Comparison of ENCODE assay signal across 8 mouse cellular contexts in the genomic region with DNA sequence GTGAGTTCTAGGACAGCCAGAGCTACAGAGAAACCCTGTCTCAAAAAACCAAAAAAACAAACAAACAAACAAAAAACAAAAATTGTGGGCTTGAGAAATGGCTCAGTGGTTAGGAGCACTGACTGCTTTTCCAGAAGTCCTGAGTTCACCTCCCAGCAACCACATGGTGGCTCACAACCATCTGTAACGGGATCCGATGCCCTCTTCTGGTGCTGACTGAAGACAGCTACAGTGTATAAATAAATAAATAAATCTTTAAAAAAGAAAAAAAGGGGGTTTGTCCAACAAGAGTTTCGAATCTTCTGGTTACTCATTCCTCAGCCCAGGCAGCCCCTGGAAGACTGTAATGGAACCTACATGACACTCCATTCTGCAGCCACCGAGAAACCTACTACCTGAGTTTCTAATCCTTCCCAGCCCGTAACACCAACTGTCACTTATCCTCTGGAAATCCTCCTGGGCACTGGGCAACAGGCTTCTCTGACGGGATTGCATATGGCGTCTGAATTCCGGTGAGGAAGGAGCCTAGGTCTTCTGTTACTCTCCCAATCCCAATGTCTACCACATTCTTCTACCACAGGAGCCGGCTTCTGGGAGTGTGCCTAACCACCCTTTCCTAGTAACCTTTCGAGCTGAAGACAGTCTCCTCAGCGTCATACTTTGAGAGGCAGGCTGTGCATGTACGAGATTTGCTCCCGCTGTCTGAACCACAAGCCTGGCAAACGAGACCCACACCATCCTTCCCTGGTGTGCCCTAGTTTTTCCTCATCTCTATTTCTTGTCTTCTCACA. TPM values are rescaled to one million over a fixed set of nuclear protein-coding genes. Genes with fewer than 3 reads are reported as not detected.
DNase-seq lines count a peak whose midpoint lies in the region; ATAC-seq and TF ChIP-seq lines count a peak whose summit lies in the region.

No protein-coding gene starts in this region.

- intact Hi-C loops in heart, postnatal 14 days (cut with DNase I) = no loop called here

- H3K9ac ChIP-seq in forebrain, embryonic 12.5 days = peak overlapping the region; percentile 85
- peak overlapping the region; percentile 96 for H3K9ac ChIP-seq in liver, embryonic 14.5 days (replicated peaks)

- no peak for DNase-seq in heart, embryonic 10.5 days (ENCODE audit: low spot score)
- DNase-seq in heart, postnatal 14 days = no peak
- no peak for DNase-seq in liver, embryonic 14.5 days (ENCODE audit: low read depth in 3 of 3, low spot score in 3 of 3)
- no peak for DNase-seq in thymus, postnatal 4 days
- no peak for DNase-seq in left cerebral cortex, adult 18-20 months (ENCODE audit: low spot score in 2 of 2)
- DNase-seq in embryo, embryonic 10 days (ENCODE audit: low spot score) = no peak

- H3K36me3 ChIP-seq in heart, embryonic 10.5 days = peaks cover 44% of the 10 kb centered on the region
- H3K36me3 ChIP-seq in C2C12 (ENCODE audit: control insufficient read depth, insufficient read depth) = peaks cover 28% of the 10 kb centered on the region
- peaks cover 44% of the 10 kb centered on the region for H3K36me3 ChIP-seq in forebrain, embryonic 12.5 days (replicated peaks)
- peaks cover 7% of the 10 kb centered on the region for H3K36me3 ChIP-seq in liver, embryonic 14.5 days (replicated peaks; ENCODE audit: control insufficient read depth, insufficient read depth, low read depth)

- peak overlapping the region; percentile 92 for H3K4me3 ChIP-seq in heart, embryonic 10.5 days
- peak overlapping the region; percentile 79 for H3K4me3 ChIP-seq in C2C12 (ENCODE audit: insufficient read depth, poor library complexity, severe bottlenecking)
- peak overlapping the region; percentile 77 for H3K4me3 ChIP-seq in forebrain, embryonic 12.5 days (replicated peaks)
- H3K4me3 ChIP-seq in liver, embryonic 14.5 days (ENCODE audit: insufficient read depth in 1 of 2, low read depth in 2 of 2, low read length in 2 of 2) = peak overlapping the region; percentile 72 to 73

- no peaks in the 10 kb centered on the region for H3K27me3 ChIP-seq in heart, embryonic 10.5 days (ENCODE audit: insufficient read depth, poor library complexity, severe bottlenecking)
- H3K27me3 ChIP-seq in C2C12 (ENCODE audit: control insufficient read depth, insufficient read depth, insufficient read length) = no peaks in the 10 kb centered on the region
- no peaks in the 10 kb centered on the region for H3K27me3 ChIP-seq in forebrain, embryonic 12.5 days
- no peaks in the 10 kb centered on the region for H3K27me3 ChIP-seq in liver, embryonic 14.5 days (ENCODE audit: control insufficient read depth, insufficient read depth, low read length)

- peak overlapping the region; percentile 75 for H3ac ChIP-seq in C2C12 (ENCODE audit: control insufficient read depth, insufficient read length, low read depth)

- peaks cover 2% of the 10 kb centered on the region for H3K79me3 ChIP-seq in C2C12 (ENCODE audit: low read depth)

- H3K79me2 ChIP-seq in C2C12 (ENCODE audit: control insufficient read depth, insufficient read depth) = peaks cover 26% of the 10 kb centered on the region

- TF ChIP-seq EP300 in liver, embryonic 14.5 days (IDR thresholded peaks at IDR 0.05; ENCODE audit: low read depth) = no peak

- 70% methylated on average over 14 of the region's 14 CpGs for WGBS in heart, embryonic 10.5 days
- WGBS in forebrain, embryonic 12.5 days = 73% methylated on average over 14 of the region's 14 CpGs
- 62% methylated on average over 14 of the region's 14 CpGs for WGBS in liver, embryonic 14.5 days (ENCODE audit: insufficient replicate concordance)

- peaks cover 18% of the 10 kb centered on the region for H3K4me1 ChIP-seq in heart, embryonic 10.5 days
- H3K4me1 ChIP-seq in forebrain, embryonic 12.5 days = peaks cover 19% of the 10 kb centered on the region
- peaks cover 12% of the 10 kb centered on the region in 2 experiments for H3K4me1 ChIP-seq in liver, embryonic 14.5 days (replicated peaks; ENCODE audit: control insufficient read depth in 2 of 2, insufficient read depth in 2 of 2, low read length in 1 of 2)

- H3K27ac ChIP-seq in heart, embryonic 10.5 days = peak overlapping the region; percentile 100; the same call in 1 of the 2 replicates
- no peak overlapping the region for H3K27ac ChIP-seq in forebrain, embryonic 12.5 days
- H3K27ac ChIP-seq in liver, embryonic 14.5 days = peak overlapping the region; percentile 87

- no peaks in the 10 kb centered on the region for H3K9me3 ChIP-seq in heart, embryonic 10.5 days
- no peaks in the 10 kb centered on the region for H3K9me3 ChIP-seq in forebrain, embryonic 12.5 days
- no peaks in the 10 kb centered on the region for H3K9me3 ChIP-seq in liver, embryonic 14.5 days (ENCODE audit: control insufficient read depth, low read length)

- no peak for TF ChIP-seq CTCF in C2C12 (IDR thresholded peaks at IDR 0.05; ENCODE audit: control insufficient read depth, insufficient read depth, insufficient read length)
- TF ChIP-seq CTCF in liver, embryonic 14.5 days (IDR thresholded peaks at IDR 0.05; ENCODE audit: low read depth) = no peak

- no peak for ATAC-seq in forebrain, embryonic 12.5 days (ENCODE audit: low FRiP score)
- ATAC-seq in liver, embryonic 14.5 days (ENCODE audit: insufficient read depth) = no peak

- H3K4me2 ChIP-seq in forebrain, embryonic 12.5 days = peak overlapping the region; percentile 87
- peak overlapping the region; percentile 89 for H3K4me2 ChIP-seq in liver, embryonic 14.5 days (ENCODE audit: low read depth)

TF ChIP-seq in C2C12, 6 proteins besides CTCF, POLR2A, EP300 and RAD21:
- TF ChIP-seq CEBPB (IDR thresholded peaks at IDR 0.05; ENCODE audit: low read depth) (no peak), FOSL1 (IDR thresholded peaks at IDR 0.05; ENCODE audit: insufficient read depth, low read length, poor library complexity, severe bottlenecking) (no peak), MAX (IDR thresholded peaks at IDR 0.05) (no peak), USF1 (IDR thresholded peaks at IDR 0.05; ENCODE audit: low read depth) (no peak), MYOD1 (IDR thresholded peaks at IDR 0.05; ENCODE audit: control insufficient read depth, insufficient read length, low read depth) (no peak), MYOG (IDR thresholded peaks at IDR 0.05; ENCODE audit: control insufficient read depth, extremely low read depth, insufficient read length) (no peak)

RNA-seq across cellular contexts. Expression of a gene that starts 1.5 kb away (rescaled TPM):
- 24.7 and 25.0 TPM in 2 replicates for polyA plus RNA-seq in heart, embryonic 10.5 days (2016; fragmentation: Nextera tagmentation; extraction: Ambion mirVana)
- 10 to 100 TPM; 42.7 to 43.5 TPM for total RNA-seq in heart, postnatal 14 days (2021)
- polyA plus RNA-seq in C2C12 (2012; fragmentation: generic; extraction: Trizol) = 20.7 TPM
- polyA plus RNA-seq in forebrain, embryonic 12.5 days (2016; fragmentation: Nextera tagmentation; extraction: Ambion mirVana) = 33.3 and 36.1 TPM in 2 replicates
- polyA plus RNA-seq in liver, embryonic 14.5 days (2012; rRNA removed) = 10.8 and 11.1 TPM in 2 replicates
- polyA plus RNA-seq in liver, embryonic 14.5 days (2014; fragmentation: Nextera tagmentation; extraction: Ambion mirVana) = 7.2 and 8.9 TPM in 2 replicates
- total RNA-seq in left cerebral cortex, adult 18-20 months (2021) = 10 to 100 TPM; 44.2 to 50.1 TPM

RNA-seq across cellular contexts. Expression of a gene that starts 20.9 kb away (rescaled TPM):
- 5.3 and 6.5 TPM in 2 replicates for polyA plus RNA-seq in heart, embryonic 10.5 days (2016; fragmentation: Nextera tagmentation; extraction: Ambion mirVana)
- total RNA-seq in heart, postnatal 14 days (2021) = under 1 TPM; 0.54 to 0.76 TPM
- 0.02 TPM for polyA plus RNA-seq in C2C12 (2012; fragmentation: generic; extraction: Trizol)
- polyA plus RNA-seq in forebrain, embryonic 12.5 days (2016; fragmentation: Nextera tagmentation; extraction: Ambion mirVana) = 2.3 TPM in 2 replicates
- polyA plus RNA-seq in liver, embryonic 14.5 days (2012; rRNA removed) = 1.9 TPM in 2 replicates
- 0.50 and 0.68 TPM in 2 replicates for polyA plus RNA-seq in liver, embryonic 14.5 days (2014; fragmentation: Nextera tagmentation; extraction: Ambion mirVana)
- total RNA-seq in left cerebral cortex, adult 18-20 months (2021) = 1 to 10 TPM in 1 of 2 experiments, under 1 TPM in 1; 0.60 to 1.1 TPM

RNA-seq across cellular contexts. Expression of a gene that starts 30.9 kb away (rescaled TPM):
- polyA plus RNA-seq in heart, embryonic 10.5 days (2016; fragmentation: Nextera tagmentation; extraction: Ambion mirVana) = 39.4 and 39.9 TPM in 2 replicates
- total RNA-seq in heart, postnatal 14 days (2021) = 10 to 100 TPM; 25.0 to 25.1 TPM
- polyA plus RNA-seq in C2C12 (2012; fragmentation: generic; extraction: Trizol) = 19.4 TPM
- 41.5 and 41.9 TPM in 2 replicates for polyA plus RNA-seq in forebrain, embryonic 12.5 days (2016; fragmentation: Nextera tagmentation; extraction: Ambion mirVana)
- 8.5 and 8.9 TPM in 2 replicates for polyA plus RNA-seq in liver, embryonic 14.5 days (2012; rRNA removed)
- 10.0 and 10.6 TPM in 2 replicates for polyA plus RNA-seq in liver, embryonic 14.5 days (2014; fragmentation: Nextera tagmentation; extraction: Ambion mirVana)
- 10 to 100 TPM; 49.6 to 51.7 TPM for total RNA-seq in left cerebral cortex, adult 18-20 months (2021)

RNA-seq across cellular contexts. Expression of a gene that starts 31.3 kb away (rescaled TPM):
- 192 and 210 TPM in 2 replicates for polyA plus RNA-seq in heart, embryonic 10.5 days (2016; fragmentation: Nextera tagmentation; extraction: Ambion mirVana)
- 10 to 100 TPM; 69.5 to 69.9 TPM for total RNA-seq in heart, postnatal 14 days (2021)
- 69.0 TPM for polyA plus RNA-seq in C2C12 (2012; fragmentation: generic; extraction: Trizol)
- 221 and 226 TPM in 2 replicates for polyA plus RNA-seq in forebrain, embryonic 12.5 days (2016; fragmentation: Nextera tagmentation; extraction: Ambion mirVana)
- polyA plus RNA-seq in liver, embryonic 14.5 days (2012; rRNA removed) = 26.2 and 33.5 TPM in 2 replicates
- 108 and 112 TPM in 2 replicates for polyA plus RNA-seq in liver, embryonic 14.5 days (2014; fragmentation: Nextera tagmentation; extraction: Ambion mirVana)
- 10 to 100 TPM; 70.7 to 71.1 TPM for total RNA-seq in left cerebral cortex, adult 18-20 months (2021)
